Comparison of ENCODE assay signal across 7 mouse cellular contexts in genomic region chr15:12680750-12681149, GRCm38 (mm10). TPM values are rescaled to one million over a fixed set of nuclear protein-coding genes. Genes with fewer than 3 reads are reported as not detected.
DNase-seq lines count a peak whose midpoint lies in the region; ATAC-seq and TF ChIP-seq lines count a peak whose summit lies in the region.

No protein-coding gene starts in this region.

- no peak for TF ChIP-seq POLR2A in lung, adult 2 months (IDR thresholded peaks at IDR 0.05; ENCODE audit: borderline replicate concordance, extremely low read depth, low read depth, low read length)

- H3K4me2 ChIP-seq in lung, embryonic 14.5 days: peak overlapping the region; percentile 19; the same call in 1 of the 2 replicates
- H3K4me2 ChIP-seq in limb, embryonic 12.5 days: peak overlapping the region; percentile 40

- WGBS in lung, embryonic 14.5 days: 29% methylated on average over 7 of the region's 7 CpGs
- 40% methylated on average over 7 of the region's 7 CpGs for WGBS in lung, adult 2 months
- 8% methylated on average over 7 of the region's 7 CpGs for WGBS in limb, embryonic 12.5 days

- H3K4me1 ChIP-seq in lung, embryonic 14.5 days (ENCODE audit: insufficient read depth): peaks cover 5% of the 10 kb centered on the region
- no peaks in the 10 kb centered on the region for H3K4me1 ChIP-seq in lung, adult 2 months (ENCODE audit: control insufficient read depth, insufficient read depth, low read length)
- H3K4me1 ChIP-seq in limb, embryonic 12.5 days (replicated peaks): peaks cover 28% of the 10 kb centered on the region

- no peak overlapping the region for H3K9ac ChIP-seq in lung, embryonic 14.5 days
- no peak overlapping the region for H3K9ac ChIP-seq in limb, embryonic 12.5 days (replicated peaks)

- peak; percentile 81 for DNase-seq in lung, embryonic 14.5 days
- no peak for DNase-seq in lung, adult 2 months
- DNase-seq in heart, postnatal 36 days: peak; percentile 19 to 22
- DNase-seq in testis, postnatal 10 days (ENCODE audit: low spot score): peak; percentile 64
- no peak for DNase-seq in c-Kit-positive CD71-positive TER-119-positive erythroid progenitor cells, embryonic 14.5 days (ENCODE audit: low spot score)

- H3K36me3 ChIP-seq in lung, embryonic 14.5 days (ENCODE audit: insufficient read depth): no peaks in the 10 kb centered on the region
- peaks cover 4% of the 10 kb centered on the region; the same call in 1 of the 2 replicates for H3K36me3 ChIP-seq in limb, embryonic 12.5 days

- intact Hi-C loops in heart, postnatal 36 days (cut with DNase I): no loop called here

- peak; percentile 91 for ATAC-seq in lung, embryonic 14.5 days (ENCODE audit: insufficient read depth)
- ATAC-seq in limb, embryonic 12.5 days (ENCODE audit: insufficient number of reproducible peaks, insufficient read depth, low FRiP score, low TSS enrichment, low read depth): peak; percentile 67
- no peak for ATAC-seq in megakaryocyte-erythroid progenitor cell, adult 5-6 weeks (replicated peaks; ENCODE audit: low FRiP score, low TSS enrichment, poor library complexity, severe bottlenecking)

- no peaks in the 10 kb centered on the region for H3K27me3 ChIP-seq in lung, embryonic 14.5 days (ENCODE audit: insufficient read depth, low read length)
- H3K27me3 ChIP-seq in limb, embryonic 12.5 days: no peaks in the 10 kb centered on the region

- H3K4me3 ChIP-seq in lung, embryonic 14.5 days (ENCODE audit: low read depth, low read length): no peak overlapping the region
- H3K4me3 ChIP-seq in lung, adult 2 months (replicated peaks; ENCODE audit: extremely low read depth, low read depth, low read length): no peak overlapping the region
- H3K4me3 ChIP-seq in limb, embryonic 12.5 days (replicated peaks): no peak overlapping the region

- H3K27ac ChIP-seq in lung, embryonic 14.5 days (ENCODE audit: low read depth): peak overlapping the region; percentile 54; the same call in 1 of the 2 replicates
- peak overlapping the region; percentile 85 for H3K27ac ChIP-seq in limb, embryonic 12.5 days

- no peaks in the 10 kb centered on the region for H3K9me3 ChIP-seq in lung, embryonic 14.5 days (ENCODE audit: low read depth, low read length)
- peaks cover 4% of the 10 kb centered on the region; the same call in 1 of the 2 replicates for H3K9me3 ChIP-seq in limb, embryonic 12.5 days

- no peak for TF ChIP-seq CTCF in lung, embryonic 14.5 days (IDR thresholded peaks at IDR 0.05; ENCODE audit: low read depth)
- TF ChIP-seq CTCF in lung, adult 2 months (IDR thresholded peaks at IDR 0.05; ENCODE audit: insufficient read depth, low read length): no peak

RNA-seq across cellular contexts. Expression of gene Pdzd2, which starts 59.0 kb away (rescaled TPM):
- polyA plus RNA-seq in lung, embryonic 14.5 days (2014; fragmentation: Nextera tagmentation; extraction: Ambion mirVana): 21.7 and 24.1 TPM in 2 replicates
- 101 and 125 TPM in 2 replicates for polyA plus RNA-seq in lung, adult 2 months (2012; rRNA removed)
- 100 to 1,000 TPM in 1 of 2 experiments, 10 to 100 TPM in 1; 86.3 to 104 TPM for total RNA-seq in heart, postnatal 36 days (2021)
- polyA plus RNA-seq in limb, embryonic 12.5 days (2016; fragmentation: Nextera tagmentation; extraction: Ambion mirVana): 26.2 and 32.5 TPM in 2 replicates
- 0.07 and 2.4 TPM in 2 replicates for total RNA-seq in megakaryocyte-erythroid progenitor cell, adult 5-6 weeks (2014; fragmentation: Nextera tagmentation)
- not detected in 2 replicates for total RNA-seq in megakaryocyte-erythroid progenitor cell, adult 5-6 weeks (2017)

Comparison
In these comparisons a context has a peak if more than half of its experiments do, and no peak if none do; other contexts are left out.
1. DNase-seq: peak in lung, embryonic 14.5 days (single experiment), heart, postnatal 36 days (2 of 2) and testis, postnatal 10 days (single experiment); none in lung, adult 2 months (single experiment) and c-Kit-positive CD71-positive TER-119-positive erythroid progenitor cells, embryonic 14.5 days (single experiment).